Mouse (Mus musculus) kidney, adult 9 months (tissue): ENCODE measurements around the gene Wdr62.
"Not testable (repeated sequence)": the region's sequence is repeated elsewhere in the genome, so short reads cannot be mapped to it uniquely, and the experiment has no call there.

Source experiments
- DNase-seq: peaks from one replicate; pipeline ENCODE4 v3.0.0; 2022

Wdr62 gene

GRCm38 (mm10) chr7:30251956-30252954 is 28.0 kb downstream of the Wdr62 start:
- peak; percentile 82 for DNase-seq

GRCm38 (mm10) chr7:30237374-30237773 is 42.8 kb downstream of the Wdr62 start:
- DNase-seq: not testable (repeated sequence)

- no peak for DNase-seq
Observed at GRCm38 (mm10) chr7:30235625-30236024, 44.6 kb downstream of the Wdr62 start, which contains the start of gene Ovol3. Gene Ovol3, minus strand, starts transcription at chr7:30235725.

GRCm38 (mm10) chr7:30235091-30235490 is 45.1 kb downstream of the Wdr62 start:
- DNase-seq: no peak

DNA sequence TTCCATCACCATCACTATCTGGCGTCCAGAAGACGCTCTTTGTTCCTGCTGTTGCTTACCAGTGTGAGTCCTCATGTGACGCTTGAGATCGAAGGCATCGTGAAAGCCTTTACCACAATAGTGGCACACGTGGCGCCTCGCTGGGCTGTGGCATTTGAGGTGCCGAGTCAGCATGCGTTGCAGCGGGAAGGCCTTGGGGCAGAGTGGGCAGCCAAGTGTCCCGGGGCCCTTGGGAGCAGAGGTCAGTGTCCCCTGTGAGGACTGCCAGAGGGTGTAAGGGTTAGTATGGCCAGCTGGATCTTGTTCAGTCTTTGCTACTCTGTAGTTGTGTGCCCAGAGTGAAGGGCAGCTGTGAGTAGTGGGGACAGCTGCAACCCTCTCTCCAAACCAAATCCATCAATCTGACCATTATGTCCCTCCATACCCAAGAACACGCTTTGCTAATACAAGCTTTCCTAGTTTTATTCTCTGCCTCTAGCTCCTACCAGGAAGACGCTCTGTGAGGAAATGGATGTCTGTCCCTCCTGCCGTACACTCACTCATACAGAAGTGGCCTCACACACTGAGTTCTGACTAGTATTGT is 45.9 kb downstream of the Wdr62 start:
- peak; percentile 92 for DNase-seq

GRCm38 (mm10) chr7:30233387-30233786 is 46.8 kb downstream of the Wdr62 start:
- DNase-seq: peak; percentile 56

DNA sequence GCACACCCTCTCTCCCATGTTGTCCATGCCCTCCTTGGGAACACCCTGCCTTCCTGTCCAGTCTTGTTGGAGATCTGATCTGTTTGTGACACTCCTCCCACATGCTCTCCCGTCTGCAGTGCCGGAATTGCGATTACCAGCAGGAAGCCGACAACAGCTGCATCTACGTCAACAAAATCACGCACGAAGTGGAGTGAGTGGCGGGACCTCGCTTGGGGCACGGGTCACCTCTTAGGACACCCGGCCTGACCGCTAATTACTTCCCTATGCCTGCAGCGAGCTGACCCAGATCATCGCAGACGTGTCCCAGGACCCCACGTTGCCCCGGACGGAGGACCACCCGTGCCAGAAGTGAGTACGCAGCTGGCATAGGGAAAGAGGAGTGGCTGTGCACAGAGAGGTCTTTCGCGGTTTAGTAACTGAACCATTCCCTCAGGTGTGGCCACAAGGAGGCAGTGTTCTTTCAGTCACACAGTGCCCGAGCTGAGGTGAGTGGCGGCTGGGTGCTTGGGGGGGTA is 47.5 kb downstream of the Wdr62 start:
- peak; percentile 81 for DNase-seq

- DNase-seq: peak; percentile 99
Observed at GRCm38 (mm10) chr7:30231669-30232454, 48.4 kb downstream of the Wdr62 start, which contains the start of the genes Polr2i and Tbcb. Gene Polr2i, plus strand, starts transcription at chr7:30231948. Gene Tbcb, minus strand, starts transcription at chr7:30232272.

- DNase-seq: peak; percentile 52
Observed at GRCm38 (mm10) chr7:30231328-30231668, 48.9 kb downstream of the Wdr62 start.

- DNase-seq: no peak
Observed at GRCm38 (mm10) chr7:30224206-30224605, 56.0 kb downstream of the Wdr62 start.

DNA sequence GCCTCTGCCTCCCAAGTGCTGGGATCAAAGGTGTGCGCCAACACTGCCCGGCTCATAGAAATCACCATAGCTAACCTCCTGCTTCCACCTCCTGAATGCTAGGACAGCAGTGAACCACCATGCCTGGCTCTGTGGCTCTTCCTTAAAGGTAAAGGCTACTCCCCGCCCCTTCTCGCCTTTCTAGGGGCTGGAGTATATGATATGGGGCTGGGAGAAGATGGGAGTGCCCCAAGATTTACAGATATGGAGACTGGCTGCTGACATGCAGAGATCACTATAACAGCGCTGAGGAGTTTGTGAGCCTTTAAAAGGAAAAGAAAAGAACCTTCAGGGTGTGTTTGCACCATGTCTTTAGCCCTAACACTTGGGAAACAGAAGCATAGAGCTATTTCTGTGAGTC is 58.0 kb downstream of the Wdr62 start:
- no peak for DNase-seq

DNA sequence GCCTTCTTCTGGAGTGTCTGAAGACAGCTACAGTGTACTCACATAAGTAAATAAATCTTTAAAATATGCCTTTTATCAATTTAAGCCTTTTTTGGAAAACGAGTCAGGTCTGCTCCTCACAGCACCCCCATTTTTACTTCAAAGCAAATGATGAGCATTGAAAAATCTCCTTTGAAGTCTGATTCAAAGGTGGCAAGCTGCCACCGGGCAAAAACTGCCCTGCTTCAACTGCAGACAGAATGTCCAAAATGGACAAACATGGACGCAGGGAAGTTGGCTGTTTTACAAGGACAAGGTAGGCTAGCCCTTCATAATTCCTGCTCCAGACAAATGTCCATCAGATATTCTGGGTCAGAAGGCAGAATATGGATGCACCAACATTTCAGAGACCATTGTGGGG is 58.8 kb downstream of the Wdr62 start:
- no peak for DNase-seq

- peak; percentile 75 for DNase-seq
Observed at GRCm38 (mm10) chr7:30220008-30220356, 60.2 kb downstream of the Wdr62 start.

DNA sequence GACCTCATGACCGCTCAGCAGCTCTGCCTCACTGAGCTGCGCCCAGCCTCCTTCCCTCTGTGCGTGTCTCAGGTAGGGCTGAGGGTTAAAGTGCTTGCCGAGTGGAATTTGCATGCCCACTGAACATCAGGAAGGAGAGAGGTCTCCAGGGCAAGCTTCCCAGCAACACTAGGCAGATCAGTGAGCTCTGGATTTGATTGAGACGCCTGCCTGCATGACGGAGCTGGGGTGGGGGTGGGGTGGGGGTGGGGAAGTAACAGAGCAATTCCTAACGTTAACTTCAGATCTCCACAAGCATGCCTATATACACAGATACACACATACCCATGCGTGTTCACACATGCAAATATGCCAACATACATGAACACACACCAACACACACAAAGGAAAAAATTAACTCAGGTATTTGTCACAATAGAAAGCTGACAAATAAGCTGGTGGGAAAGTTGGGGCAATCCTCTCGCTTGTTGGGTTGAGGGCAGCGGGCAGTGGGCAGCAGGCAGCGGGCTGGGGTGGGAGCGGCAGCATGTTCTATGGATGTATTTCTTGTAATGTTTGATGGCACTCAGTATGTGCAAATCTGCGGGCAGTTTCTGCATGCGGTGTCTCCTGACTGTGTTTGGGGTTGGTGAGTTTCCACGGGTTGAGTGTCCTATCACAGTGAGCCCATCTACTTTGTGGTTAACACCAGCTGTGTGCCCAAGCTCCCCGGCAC is 60.8 kb downstream of the Wdr62 start:
- peak; percentile 77 for DNase-seq

DNA sequence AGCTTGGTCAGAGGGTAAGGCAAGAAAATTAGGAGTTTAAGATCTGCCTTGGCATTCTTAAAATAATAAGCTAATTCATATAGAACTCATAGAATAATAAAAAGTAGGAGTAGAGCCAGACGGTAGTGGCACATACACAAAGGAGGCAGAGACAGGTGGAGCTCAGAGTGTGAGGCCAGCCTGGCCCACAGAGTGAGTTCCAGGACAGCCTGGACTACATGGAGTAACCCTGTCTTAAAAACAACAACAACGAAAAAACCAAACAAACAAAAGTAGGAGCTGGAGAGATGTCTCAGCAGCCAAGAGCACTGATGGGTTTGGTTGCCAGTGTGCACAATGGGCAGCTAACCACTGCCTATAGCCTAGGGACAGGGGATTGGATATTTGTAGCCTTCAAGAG is 62.9 kb downstream of the Wdr62 start:
- no peak for DNase-seq

DNA sequence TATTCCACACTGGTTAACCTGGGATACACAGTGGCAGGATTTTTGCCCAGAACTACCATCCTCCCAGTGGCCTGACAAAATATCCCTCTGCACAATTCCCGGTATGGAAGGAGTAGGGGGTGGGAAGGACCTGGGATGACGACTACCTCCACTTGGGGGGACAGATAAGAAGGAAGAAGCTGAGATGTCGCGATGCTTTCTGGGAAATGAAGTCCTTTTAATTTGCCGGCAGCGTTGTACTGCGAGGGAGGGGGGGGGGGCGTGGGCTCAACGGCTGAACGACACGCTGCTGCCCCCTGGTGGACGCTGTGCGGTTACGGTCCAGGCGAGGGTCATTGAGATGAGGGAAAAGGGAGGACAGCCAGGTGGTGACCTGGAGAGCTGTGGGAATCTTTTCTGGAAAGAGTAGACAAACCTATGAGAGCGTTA is 63.5 kb downstream of the Wdr62 start:
- peak; percentile 76 for DNase-seq

DNA sequence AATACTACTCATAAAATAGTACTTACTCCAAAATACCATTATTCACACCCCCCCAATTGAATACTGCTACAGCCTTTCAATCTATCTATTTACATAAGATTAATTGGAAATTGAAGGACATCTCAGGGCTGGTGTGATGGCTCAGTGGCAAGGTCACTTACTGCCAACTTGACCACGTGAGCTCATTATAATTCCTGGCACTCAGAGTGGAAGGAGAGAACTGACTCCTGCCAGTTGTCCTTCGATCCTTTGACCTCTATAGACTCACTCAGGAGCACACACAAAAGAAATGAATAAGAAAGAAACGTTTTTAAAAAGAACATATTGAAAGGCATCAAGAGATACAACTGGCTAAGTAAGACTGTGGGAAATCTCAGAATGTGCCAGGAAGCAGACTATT is 64.3 kb downstream of the Wdr62 start:
- DNase-seq: peak; percentile 72

- DNase-seq: no peak
Observed at GRCm38 (mm10) chr7:30213881-30214280, 66.3 kb downstream of the Wdr62 start.

- DNase-seq: no peak
Observed at GRCm38 (mm10) chr7:30211025-30211424, 69.2 kb downstream of the Wdr62 start.

DNA sequence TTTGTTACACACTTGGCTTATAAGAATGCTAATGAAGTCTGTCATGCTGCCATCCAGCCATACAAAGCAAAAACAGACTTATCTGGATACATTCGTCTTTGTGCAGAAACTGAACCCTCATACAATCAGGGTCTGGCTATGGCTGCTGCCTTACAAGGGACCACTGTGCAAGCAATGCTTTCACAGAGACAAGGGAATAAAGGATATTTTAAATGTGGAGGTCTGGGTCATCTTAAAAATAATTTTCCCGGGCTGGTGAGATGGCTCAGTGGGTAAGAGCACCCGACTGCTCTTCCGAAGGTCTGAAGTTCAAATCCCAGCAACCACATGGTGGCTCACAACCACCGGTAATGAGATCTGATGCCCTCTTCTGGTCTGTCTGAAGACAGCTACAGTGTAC is 73.9 kb downstream of the Wdr62 start:
- not testable (repeated sequence) for DNase-seq

- DNase-seq: peak; percentile 79
Observed at GRCm38 (mm10) chr7:30205383-30205782, 74.8 kb downstream of the Wdr62 start.

GRCm38 (mm10) chr7:30204380-30204779 is 75.8 kb downstream of the Wdr62 start:
- no peak for DNase-seq
